Mouse (Mus musculus) hindbrain, embryonic 15.5 days (tissue): Measurements from ENCODE around the gene Theg. TPM values are rescaled to one million over a fixed set of nuclear protein-coding genes. Genes with fewer than 3 reads are reported as not detected.

Source experiments
- ATAC-seq: fragments of 200-750 bp; cut with Nextera tagmentation; 2 replicates; pipeline ENCODE4 v1.8.0; 2017; ENCODE audit warnings: low read depth, moderate number of reproducible peaks, moderate TSS enrichment; ENCODE audit not compliant: low FRiP score
- H3K27ac ChIP-seq: fragments of 300-500 bp; sonication (generic); replicated peaks from 2 replicates; pipeline ENCODE4 v1.5.1; 2015; ENCODE audit warnings: mild to moderate bottlenecking, inconsistent platforms
- H3K27me3 ChIP-seq: fragments of 300-500 bp; sonication (generic); 2 replicates; pipeline ENCODE4 v1.6.1; 2015; ENCODE audit warnings: control low read depth, inconsistent platforms
- H3K36me3 ChIP-seq: fragments of 300-500 bp; sonication (generic); 2 replicates; pipeline ENCODE4 v1.6.1; 2015; ENCODE audit warnings: control low read depth, inconsistent platforms
- H3K4me1 ChIP-seq: fragments of 300-500 bp; sonication (generic); replicated peaks from 2 replicates; pipeline ENCODE4 v1.6.1; 2015; ENCODE audit warnings: control low read depth, inconsistent platforms
- H3K4me2 ChIP-seq: fragments of 300-500 bp; sonication (generic); 2 replicates; pipeline ENCODE4 v1.6.1; 2015; ENCODE audit warnings: moderate library complexity, mild to moderate bottlenecking, inconsistent platforms
- H3K4me3 ChIP-seq: fragments of 300-500 bp; sonication (generic); 2 replicates; pipeline ENCODE4 v1.5.1; 2015; ENCODE audit warnings: mild to moderate bottlenecking, inconsistent platforms
- H3K9ac ChIP-seq: fragments of 300-500 bp; sonication (generic); 2 replicates; pipeline ENCODE4 v1.6.1; 2015; ENCODE audit warnings: inconsistent platforms
- H3K9me3 ChIP-seq: fragments of 300-500 bp; sonication (generic); 2 replicates; pipeline ENCODE4 v1.6.1; 2016; ENCODE audit warnings: control low read depth, inconsistent platforms
- WGBS: fragments of 180-500 bp; shearing (Covaris S2); methylation state at CpG from one replicate; pipeline ENCODE4 v1.1.7; 2015; 5-methylcytosine and 5-hydroxymethylcytosine counted together
- polyA plus RNA-seq: library from polyadenylated mRNA; unstranded; fragments of >200 nt; fragmentation: Nextera tagmentation; extraction: Ambion mirVana; gene quantifications from 2 replicates; pipeline ENCODE4 v1.2.1, GENCODE M21; 2015

The Theg gene
- polyA plus RNA-seq, 1 experiment from 2014 or later: not detected

DNA sequence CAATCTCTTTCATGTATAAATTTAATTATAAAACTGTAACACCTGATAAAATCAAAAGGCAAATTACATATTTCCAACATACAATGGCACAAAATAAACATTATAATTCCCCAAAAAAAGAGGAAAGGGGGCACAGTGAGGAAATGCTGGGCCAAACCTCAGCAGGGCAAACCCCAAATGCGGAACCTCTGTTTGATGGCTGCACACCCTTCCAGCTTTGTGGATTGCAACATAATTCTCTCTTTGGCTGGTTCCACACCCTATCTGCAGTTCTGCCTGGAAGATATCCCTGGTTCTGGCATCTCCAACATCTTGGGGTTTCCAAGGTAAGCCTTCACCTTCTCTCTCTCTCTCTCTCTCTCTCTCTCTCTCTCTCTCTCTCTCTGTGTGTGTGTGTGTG lies 3.6 kb upstream of the Theg start:
- Histone ChIP-seq H3K9ac (no peak overlapping the region), H3K36me3 (no peaks in the 10 kb centered on the region), H3K27ac (no peak overlapping the region), H3K9me3 (no peaks in the 10 kb centered on the region), H3K4me1 (0 out of 2 replicates have a peak, but pooled peaks cover 3% of the 10 kb centered on the region), H3K4me3 (no peak overlapping the region), H3K27me3 (peaks cover 16% of the 10 kb centered on the region; the same call in 1 of the 2 replicates), H3K4me2 (no peak overlapping the region)
- no peak for ATAC-seq
- 100% methylated on average over 1 of the region's 1 CpGs for WGBS

DNA sequence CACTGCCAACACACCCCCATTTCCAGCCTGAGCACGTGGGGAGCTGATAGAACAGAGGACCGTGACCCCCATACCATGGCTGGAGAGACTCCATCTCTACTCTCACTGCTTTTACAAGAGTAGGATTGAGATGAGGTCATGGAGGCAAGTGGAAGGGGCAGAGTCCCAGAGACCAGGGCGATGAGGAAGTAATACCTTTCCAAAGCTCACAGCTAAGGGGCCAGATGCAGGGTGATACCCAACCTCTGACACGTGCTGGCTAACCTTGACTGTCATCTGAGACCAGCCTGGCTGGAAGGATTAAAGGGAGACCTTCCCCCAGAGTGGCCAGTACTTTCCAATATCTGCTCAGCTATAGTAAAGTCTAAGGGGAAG lies 608 bp upstream of the Theg start:
- Histone ChIP-seq H3K9ac (no peak overlapping the region), H3K27ac (no peak overlapping the region), H3K4me2 (no peak overlapping the region), H3K9me3 (no peaks in the 10 kb centered on the region), H3K4me1 (no peaks in the 10 kb centered on the region), H3K27me3 (no peaks in the 10 kb centered on the region), H3K4me3 (no peak overlapping the region), H3K36me3 (no peaks in the 10 kb centered on the region)
- no peak for ATAC-seq
- WGBS: 76% methylated on average over 4 of the region's 4 CpGs

DNA sequence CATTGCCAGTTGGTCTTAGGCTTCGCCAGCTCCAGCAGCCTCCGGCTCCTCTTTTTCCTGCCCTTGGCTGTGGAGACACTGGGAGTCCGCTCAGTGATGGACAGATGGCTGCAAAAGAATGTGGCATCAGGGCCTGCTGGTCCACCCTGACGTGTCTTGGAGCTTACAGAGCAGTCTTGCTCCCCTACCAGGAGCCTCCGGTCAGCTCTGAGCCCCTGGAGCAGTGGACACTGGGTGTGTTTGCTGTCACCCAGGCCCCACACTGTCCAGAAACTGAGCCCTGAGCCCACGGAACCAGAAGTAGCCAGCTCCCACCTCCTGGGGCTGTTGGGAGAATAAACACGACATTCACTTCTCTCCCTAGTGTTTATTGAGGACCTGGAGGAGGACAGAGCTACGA lies 888 bp downstream of the Theg start:
- Histone ChIP-seq H3K36me3 (no peaks in the 10 kb centered on the region), H3K27ac (no peak overlapping the region), H3K9me3 (no peaks in the 10 kb centered on the region), H3K4me1 (no peaks in the 10 kb centered on the region), H3K4me2 (no peak overlapping the region), H3K4me3 (no peak overlapping the region), H3K27me3 (no peaks in the 10 kb centered on the region), H3K9ac (no peak overlapping the region)
- 85% methylated on average over 8 of the region's 8 CpGs for WGBS
- no peak for ATAC-seq

DNA sequence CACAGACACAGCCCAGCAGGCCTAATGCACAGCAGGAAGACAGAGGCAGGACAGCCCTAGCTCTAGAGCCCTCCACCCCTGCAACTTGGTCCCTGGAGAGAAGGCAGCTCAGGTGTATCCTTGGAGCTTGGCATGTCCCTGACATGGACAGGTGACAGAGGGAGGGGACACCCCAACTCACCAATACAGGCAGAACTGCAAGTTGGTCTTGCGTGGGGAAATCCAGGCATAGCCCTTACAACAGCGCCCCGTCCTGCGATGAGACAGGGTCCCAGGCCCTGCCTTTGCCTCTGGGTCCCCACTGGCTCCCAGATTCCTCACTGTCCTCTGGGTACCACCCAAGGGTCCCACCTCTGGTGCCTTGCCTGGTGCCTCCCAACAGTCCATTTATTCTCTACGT lies 1.4 kb downstream of the Theg start:
- no peaks in the 10 kb centered on the region for H3K4me1 ChIP-seq
- no peak overlapping the region for H3K27ac ChIP-seq
- H3K9ac ChIP-seq: no peak overlapping the region
- WGBS: 93% methylated on average over 5 of the region's 5 CpGs
- no peaks in the 10 kb centered on the region for H3K9me3 ChIP-seq
- H3K36me3 ChIP-seq: no peaks in the 10 kb centered on the region
- no peak overlapping the region for H3K4me2 ChIP-seq
- H3K27me3 ChIP-seq: no peaks in the 10 kb centered on the region
- H3K4me3 ChIP-seq: no peak overlapping the region
- no peak for ATAC-seq

DNA sequence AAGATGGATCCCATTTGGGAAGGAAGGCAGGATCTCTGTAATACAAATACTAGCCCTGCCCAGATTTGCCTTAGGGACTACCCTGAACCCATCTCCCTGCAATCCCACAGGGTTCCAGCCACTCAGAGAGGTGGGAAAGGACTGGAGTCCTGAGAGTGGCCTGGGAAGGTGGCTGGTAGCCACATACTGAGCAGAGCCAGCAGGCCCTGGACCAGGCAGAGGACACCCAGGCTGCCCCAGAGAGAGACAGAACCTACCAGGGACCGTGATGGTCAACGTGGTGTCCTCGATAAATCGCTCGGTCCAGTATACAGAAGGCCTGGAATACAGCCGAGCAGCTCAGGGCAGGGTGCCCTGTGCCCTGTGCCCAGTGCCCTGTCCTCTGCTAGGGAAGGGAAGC lies 2.0 kb downstream of the Theg start:
- 88% methylated on average over 6 of the region's 6 CpGs for WGBS

DNA sequence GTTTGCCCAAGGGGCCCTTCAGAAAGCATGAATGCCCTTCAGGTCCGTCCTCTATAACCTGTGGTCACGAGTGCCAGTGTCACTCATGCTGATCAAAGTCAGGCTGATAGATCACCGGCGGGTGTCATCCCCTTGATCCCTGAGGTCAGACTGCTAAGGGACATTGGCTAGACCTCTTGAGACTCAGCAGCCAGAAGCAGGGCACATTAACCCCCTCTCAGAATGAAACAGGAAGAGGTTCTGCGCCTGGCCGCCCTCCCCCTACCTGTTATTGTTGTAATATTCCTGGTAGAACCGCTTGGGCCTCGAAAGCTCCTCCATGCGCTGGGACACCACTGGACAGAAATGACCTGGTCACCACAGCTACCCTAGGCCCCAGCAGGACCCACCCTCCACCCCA lies 2.7 kb downstream of the Theg start:
- no peaks in the 10 kb centered on the region for H3K4me1 ChIP-seq
- H3K27me3 ChIP-seq: no peaks in the 10 kb centered on the region
- no peaks in the 10 kb centered on the region for H3K36me3 ChIP-seq
- WGBS: 81% methylated on average over 9 of the region's 9 CpGs
- H3K9ac ChIP-seq: no peak overlapping the region
- no peak overlapping the region for H3K4me2 ChIP-seq
- H3K27ac ChIP-seq: no peak overlapping the region
- H3K4me3 ChIP-seq: no peak overlapping the region
- ATAC-seq: no peak
- no peaks in the 10 kb centered on the region for H3K9me3 ChIP-seq

More for the DNA sequence above, 2.0 kb downstream of the Theg start:
- Histone ChIP-seq H3K4me2 (no peak overlapping the region), H3K27me3 (no peaks in the 10 kb centered on the region), H3K9ac (no peak overlapping the region), H3K4me3 (no peak overlapping the region), H3K9me3 (no peaks in the 10 kb centered on the region), H3K4me1 (no peaks in the 10 kb centered on the region), H3K27ac (no peak overlapping the region), H3K36me3 (no peaks in the 10 kb centered on the region)
- ATAC-seq: no peak

DNA sequence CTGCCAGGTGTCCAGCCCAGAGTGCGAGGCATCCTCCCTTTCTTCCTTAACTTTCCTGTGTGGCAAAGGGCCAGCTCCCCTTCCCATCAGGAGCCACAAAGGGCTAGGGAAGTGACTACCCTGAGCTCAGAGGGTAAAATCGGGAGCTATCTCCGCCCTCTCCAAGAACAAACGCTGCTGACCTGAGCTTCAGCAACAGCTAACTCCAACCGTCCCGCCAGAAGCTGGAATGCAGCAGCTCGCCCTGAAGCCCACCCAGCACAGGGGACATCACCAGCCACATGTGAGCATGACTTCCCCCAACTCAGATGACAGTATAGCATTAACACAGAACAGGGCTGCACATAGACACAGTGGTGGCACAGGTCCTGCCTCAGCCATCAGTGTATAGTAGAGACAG lies 3.1 kb downstream of the Theg start:
- Histone ChIP-seq H3K4me1 (no peaks in the 10 kb centered on the region), H3K36me3 (no peaks in the 10 kb centered on the region), H3K4me2 (no peak overlapping the region), H3K27me3 (no peaks in the 10 kb centered on the region), H3K27ac (no peak overlapping the region), H3K4me3 (no peak overlapping the region), H3K9ac (no peak overlapping the region), H3K9me3 (no peaks in the 10 kb centered on the region)
- WGBS: 76% methylated on average over 7 of the region's 7 CpGs
- ATAC-seq: no peak

DNA sequence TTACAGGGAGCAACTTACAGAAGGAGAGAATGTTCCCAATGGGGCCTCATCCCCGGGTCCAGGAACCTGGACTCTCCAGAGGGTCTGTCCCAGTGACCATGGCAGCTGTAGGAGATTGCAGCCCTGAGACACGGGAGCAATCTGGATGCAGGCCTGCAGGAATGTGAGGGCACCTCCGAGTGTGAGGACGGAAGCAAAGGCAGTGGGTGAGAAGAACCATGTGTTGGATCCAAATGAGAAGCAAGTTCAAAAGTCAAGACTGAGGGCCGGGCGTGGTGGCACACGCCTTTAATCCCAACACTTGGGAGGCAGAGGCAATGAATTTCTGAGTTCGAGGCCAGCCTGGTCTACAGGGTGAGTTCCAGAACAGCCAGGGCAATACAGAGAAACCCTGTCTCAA lies 5.6 kb downstream of the Theg start:
- Histone ChIP-seq H3K27ac (no peak overlapping the region), H3K36me3 (no peaks in the 10 kb centered on the region), H3K27me3 (no peaks in the 10 kb centered on the region), H3K4me1 (no peaks in the 10 kb centered on the region), H3K9me3 (no peaks in the 10 kb centered on the region), H3K4me2 (no peak overlapping the region), H3K9ac (no peak overlapping the region), H3K4me3 (no peak overlapping the region)
- 90% methylated on average over 8 of the region's 8 CpGs for WGBS
- no peak for ATAC-seq

DNA sequence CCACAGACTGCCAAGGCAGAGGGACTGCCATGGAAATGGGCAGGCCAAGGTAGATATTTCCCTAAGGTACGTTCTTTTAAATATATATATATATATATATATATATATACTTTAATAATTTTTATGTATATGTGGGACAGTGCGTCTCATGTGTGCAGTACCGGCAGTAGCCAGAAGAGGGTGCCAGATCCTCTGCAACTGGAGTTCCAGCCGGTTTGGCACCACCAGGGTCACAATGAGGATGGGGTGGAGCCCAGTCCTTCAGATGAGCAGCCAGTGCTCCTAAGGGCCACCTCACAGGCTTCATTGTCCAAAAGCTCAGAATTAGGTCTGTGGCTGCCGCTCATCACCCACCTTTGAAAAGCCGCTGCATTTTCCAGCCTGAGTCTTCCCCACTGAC lies 6.3 kb downstream of the Theg start:
- H3K9ac ChIP-seq: no peak overlapping the region
- no peaks in the 10 kb centered on the region for H3K4me1 ChIP-seq
- H3K4me2 ChIP-seq: no peak overlapping the region
- H3K27me3 ChIP-seq: no peaks in the 10 kb centered on the region
- 44% methylated on average over 6 of the region's 6 CpGs for WGBS
- no peaks in the 10 kb centered on the region for H3K36me3 ChIP-seq
- H3K9me3 ChIP-seq: no peaks in the 10 kb centered on the region
- no peak for ATAC-seq
- H3K27ac ChIP-seq: no peak overlapping the region
- no peak overlapping the region for H3K4me3 ChIP-seq

DNA sequence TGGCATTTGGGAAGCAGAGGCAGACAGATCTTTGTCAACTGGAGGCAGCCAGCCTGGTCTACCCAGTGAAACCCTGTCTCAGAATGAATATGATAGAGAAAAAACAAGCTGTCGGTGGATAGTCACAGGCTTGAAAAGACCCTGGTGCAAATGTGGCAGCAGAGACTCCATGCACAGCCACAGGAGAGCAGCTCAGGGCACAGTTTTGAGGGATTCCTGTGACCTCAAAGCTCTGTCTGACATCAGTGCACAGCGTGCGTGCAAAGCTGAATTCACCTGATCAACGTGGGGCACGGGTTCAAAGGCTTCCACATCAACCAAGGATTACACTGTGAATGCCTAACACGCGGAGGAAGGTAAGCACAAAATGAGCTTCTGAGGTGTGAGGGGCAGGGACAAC lies 6.8 kb downstream of the Theg start:
- Histone ChIP-seq H3K36me3 (no peaks in the 10 kb centered on the region), H3K9ac (no peak overlapping the region), H3K27me3 (no peaks in the 10 kb centered on the region), H3K4me1 (no peaks in the 10 kb centered on the region), H3K4me3 (no peak overlapping the region), H3K27ac (no peak overlapping the region), H3K4me2 (no peak overlapping the region), H3K9me3 (no peaks in the 10 kb centered on the region)
- ATAC-seq: no peak
- 71% methylated on average over 7 of the region's 7 CpGs for WGBS

DNA sequence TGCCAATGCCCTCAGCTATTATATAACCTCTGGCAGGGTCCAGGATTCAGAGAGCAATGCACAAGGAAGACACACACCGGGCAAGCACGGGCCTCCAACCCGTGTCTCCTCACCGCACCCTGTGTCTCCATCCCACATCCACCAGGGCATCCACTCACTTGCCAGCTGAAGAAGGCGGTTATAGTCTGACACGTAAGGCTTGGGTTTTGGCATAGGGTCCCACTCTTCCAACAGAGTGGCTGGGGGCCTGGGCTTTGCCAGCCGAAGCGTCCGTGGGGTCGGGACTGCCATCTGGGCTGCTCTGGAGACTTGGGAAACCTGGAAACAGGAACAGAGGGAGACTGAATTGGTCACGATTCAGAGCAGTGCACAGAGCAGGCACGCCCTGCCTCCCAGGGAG lies 7.3 kb downstream of the Theg start:
- no peaks in the 10 kb centered on the region for H3K36me3 ChIP-seq
- no peak overlapping the region for H3K27ac ChIP-seq
- H3K9me3 ChIP-seq: no peaks in the 10 kb centered on the region
- no peak overlapping the region for H3K4me2 ChIP-seq
- H3K9ac ChIP-seq: no peak overlapping the region
- no peak overlapping the region for H3K4me3 ChIP-seq
- H3K27me3 ChIP-seq: no peaks in the 10 kb centered on the region
- no peak for ATAC-seq
- no peaks in the 10 kb centered on the region for H3K4me1 ChIP-seq
- WGBS: 76% methylated on average over 12 of the region's 12 CpGs

DNA sequence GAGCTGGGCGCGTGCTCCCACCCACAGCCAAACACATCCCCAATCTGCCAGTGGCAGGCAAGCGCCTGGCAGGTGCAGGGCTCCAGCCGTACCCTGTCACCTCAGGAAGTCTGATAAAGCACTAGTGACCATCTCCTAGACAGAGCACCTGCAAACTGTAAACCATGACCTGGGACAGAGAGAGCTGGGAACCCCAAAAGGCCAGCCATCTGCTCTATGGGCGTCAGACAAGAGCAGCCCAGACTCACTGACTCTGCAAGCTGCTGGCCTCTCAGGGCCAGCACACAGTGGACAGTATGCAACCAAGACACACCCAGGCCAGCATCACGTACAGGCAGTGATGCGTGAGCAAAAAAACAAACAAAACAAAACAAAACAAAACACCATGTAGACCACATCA lies 8.2 kb downstream of the Theg start:
- WGBS: 83% methylated on average over 7 of the region's 7 CpGs
- no peaks in the 10 kb centered on the region for H3K36me3 ChIP-seq

DNA sequence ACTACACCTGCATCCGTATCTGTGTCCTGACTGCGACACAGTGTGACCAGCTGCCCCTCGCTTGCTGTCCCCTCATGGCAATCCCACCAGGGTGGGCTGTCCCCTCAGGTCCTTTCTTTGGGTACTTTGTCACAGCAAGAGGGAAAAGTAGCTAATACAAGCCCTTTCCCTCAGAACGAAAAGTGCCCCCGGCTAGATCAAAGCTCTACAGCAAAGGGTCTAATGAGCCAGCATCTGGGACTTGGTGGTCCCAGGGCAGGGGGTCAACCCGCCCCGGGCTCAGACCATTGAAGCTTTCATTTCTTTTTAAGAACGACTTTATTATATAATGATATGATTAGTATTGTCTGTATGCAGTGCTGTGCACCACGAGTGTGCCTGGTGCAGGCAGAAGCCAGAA lies 8.9 kb downstream of the Theg start:
- Histone ChIP-seq H3K27ac (no peak overlapping the region), H3K4me3 (no peak overlapping the region), H3K4me1 (no peaks in the 10 kb centered on the region), H3K9me3 (no peaks in the 10 kb centered on the region), H3K27me3 (no peaks in the 10 kb centered on the region), H3K9ac (no peak overlapping the region), H3K36me3 (no peaks in the 10 kb centered on the region), H3K4me2 (no peak overlapping the region)
- WGBS: 48% methylated on average over 9 of the region's 9 CpGs
- ATAC-seq: no peak

More for the DNA sequence above, 8.2 kb downstream of the Theg start:
- Histone ChIP-seq H3K27ac (no peak overlapping the region), H3K9ac (no peak overlapping the region), H3K4me2 (no peak overlapping the region), H3K9me3 (no peaks in the 10 kb centered on the region), H3K4me1 (no peaks in the 10 kb centered on the region), H3K4me3 (no peak overlapping the region), H3K27me3 (no peaks in the 10 kb centered on the region)
- ATAC-seq: no peak
